Mouse (Mus musculus): Measurements from ENCODE around the gene Helb. TPM values are rescaled to one million over a fixed set of nuclear protein-coding genes. Genes with fewer than 3 reads are reported as not detected.

Helb gene
- polyA plus RNA-seq, 1 experiment from 2014 or later = 7.3 TPM

DNA sequence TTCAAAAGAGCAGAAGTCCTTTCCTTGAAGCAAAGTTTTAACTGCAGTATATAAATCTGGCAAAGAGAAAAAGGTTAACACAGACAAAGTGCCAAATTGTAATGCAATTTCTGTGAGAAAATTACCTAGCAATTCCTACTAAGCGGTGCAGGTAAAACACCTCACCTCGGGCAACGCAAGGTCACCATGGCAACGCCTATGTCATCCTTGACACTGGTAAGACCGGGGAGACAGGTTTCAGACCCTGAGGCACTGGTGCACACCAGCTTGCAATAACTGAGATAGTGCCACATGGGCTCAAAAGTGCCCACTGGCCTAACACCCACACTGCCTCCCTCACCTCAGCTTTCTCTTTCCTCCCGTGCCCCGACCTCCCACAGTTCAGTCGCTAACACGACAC is 17.7 kb downstream of the Helb start:
- H3K4me2 ChIP-seq = no peak overlapping the region
- peaks cover 61% of the 10 kb centered on the region for H3K36me3 ChIP-seq
- no peaks in the 10 kb centered on the region for H3K4me1 ChIP-seq (replicated peaks)
- ATAC-seq (ENCODE audit: insufficient number of reproducible peaks, insufficient read depth, low FRiP score, low TSS enrichment, low read depth) = no peak
- 88% methylated on average over 9 of the region's 9 CpGs for WGBS
- no peak overlapping the region for H3K4me3 ChIP-seq (replicated peaks)
- no peaks in the 10 kb centered on the region for H3K27me3 ChIP-seq
- H3K9me3 ChIP-seq = no peaks in the 10 kb centered on the region
- no peak overlapping the region for H3K9ac ChIP-seq (replicated peaks)
- H3K27ac ChIP-seq = no peak overlapping the region

- no peaks in the 10 kb centered on the region for H3K9me3 ChIP-seq
- no peak overlapping the region for H3K4me3 ChIP-seq (replicated peaks)
- WGBS = 91% methylated on average over 12 of the region's 12 CpGs
- no peaks in the 10 kb centered on the region for H3K4me1 ChIP-seq (replicated peaks)
- no peak overlapping the region for H3K9ac ChIP-seq (replicated peaks)
- ATAC-seq (ENCODE audit: insufficient number of reproducible peaks, insufficient read depth, low FRiP score, low TSS enrichment, low read depth) = no peak
- peaks cover 72% of the 10 kb centered on the region for H3K36me3 ChIP-seq
- no peaks in the 10 kb centered on the region for H3K27me3 ChIP-seq
- no peak overlapping the region for H3K4me2 ChIP-seq
- no peak overlapping the region for H3K27ac ChIP-seq
These were observed 20.2 kb downstream of the Helb start for GRCm38 (mm10) chr10:120092548-120092947.

- no peak overlapping the region for H3K27ac ChIP-seq
- H3K4me3 ChIP-seq (replicated peaks) = no peak overlapping the region
- H3K4me1 ChIP-seq (replicated peaks) = peaks cover 9% of the 10 kb centered on the region; the same call in 1 of the 2 replicates
- H3K9me3 ChIP-seq = no peaks in the 10 kb centered on the region
- peaks cover 10% of the 10 kb centered on the region; the same call in 1 of the 2 replicates for H3K36me3 ChIP-seq
- H3K4me2 ChIP-seq = no peak overlapping the region
- H3K27me3 ChIP-seq = no peaks in the 10 kb centered on the region
- H3K9ac ChIP-seq (replicated peaks) = no peak overlapping the region
- WGBS = 82% methylated on average over 3 of the region's 3 CpGs
- ATAC-seq (ENCODE audit: insufficient number of reproducible peaks, insufficient read depth, low FRiP score, low TSS enrichment, low read depth) = no peak
These were observed 34.9 kb downstream of the Helb start for GRCm38 (mm10) chr10:120077850-120078249.

DNA sequence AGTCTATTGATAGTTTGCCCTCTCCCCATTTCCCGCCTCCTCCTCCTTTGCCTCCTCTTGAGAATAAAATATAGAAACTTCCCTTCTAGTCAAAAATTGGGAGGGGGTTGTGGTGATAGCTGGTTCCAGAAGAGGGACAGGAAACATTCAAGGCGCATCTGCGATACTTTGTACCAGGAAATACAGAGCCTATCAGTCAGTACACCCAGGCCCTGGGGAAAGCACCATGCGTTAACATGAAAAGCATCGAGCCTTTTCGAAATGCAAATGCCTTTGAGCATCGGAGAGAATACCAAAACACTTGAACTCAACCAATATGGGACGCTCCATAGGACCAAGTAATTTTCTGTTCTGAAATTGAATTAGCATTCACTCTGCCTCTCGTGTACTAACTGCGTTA is 46.5 kb downstream of the Helb start:
- Histone ChIP-seq H3K4me3 (replicated peaks) (no peak overlapping the region), H3K4me1 (replicated peaks) (no peaks in the 10 kb centered on the region), H3K36me3 (no peaks in the 10 kb centered on the region), H3K4me2 (no peak overlapping the region), H3K9ac (replicated peaks) (no peak overlapping the region), H3K27ac (no peak overlapping the region), H3K9me3 (no peaks in the 10 kb centered on the region), H3K27me3 (no peaks in the 10 kb centered on the region)
- ATAC-seq (ENCODE audit: insufficient number of reproducible peaks, insufficient read depth, low FRiP score, low TSS enrichment, low read depth) = no peak
- 95% methylated on average over 10 of the region's 10 CpGs for WGBS

- H3K4me3 ChIP-seq (replicated peaks) = no peak overlapping the region
- no peak for ATAC-seq (ENCODE audit: insufficient number of reproducible peaks, insufficient read depth, low FRiP score, low TSS enrichment, low read depth)
These were observed 48.4 kb downstream of the Helb start for GRCm38 (mm10) chr10:120064424-120064823.

GRCm38 (mm10) chr10:120061238-120062130 is 51.3 kb downstream of the Helb start:
- H3K4me2 ChIP-seq = no peak overlapping the region
- H3K27me3 ChIP-seq = no peaks in the 10 kb centered on the region
- H3K9ac ChIP-seq (replicated peaks) = no peak overlapping the region
- H3K27ac ChIP-seq = no peak overlapping the region
- H3K36me3 ChIP-seq = peaks cover 3% of the 10 kb centered on the region; the same call in 1 of the 2 replicates
- 84% methylated on average over 24 of the region's 24 CpGs for WGBS
- no peak for ATAC-seq (ENCODE audit: insufficient number of reproducible peaks, insufficient read depth, low FRiP score, low TSS enrichment, low read depth)
- no peaks in the 10 kb centered on the region for H3K9me3 ChIP-seq
- H3K4me1 ChIP-seq (replicated peaks) = no peaks in the 10 kb centered on the region
- no peak overlapping the region for H3K4me3 ChIP-seq (replicated peaks)

More at GRCm38 (mm10) chr10:120064424-120064823, 48.4 kb downstream of the Helb start:
- Histone ChIP-seq H3K9ac (replicated peaks) (no peak overlapping the region), H3K27me3 (no peaks in the 10 kb centered on the region), H3K4me2 (no peak overlapping the region), H3K4me1 (replicated peaks) (no peaks in the 10 kb centered on the region), H3K27ac (no peak overlapping the region), H3K36me3 (no peaks in the 10 kb centered on the region), H3K9me3 (no peaks in the 10 kb centered on the region)
- 27% methylated on average over 5 of the region's 5 CpGs for WGBS

GRCm38 (mm10) chr10:120060579-120061237 is 52.1 kb downstream of the Helb start:
- WGBS = 87% methylated on average over 10 of the region's 10 CpGs
- no peaks in the 10 kb centered on the region for H3K9me3 ChIP-seq
- no peaks in the 10 kb centered on the region for H3K4me1 ChIP-seq (replicated peaks)
- ATAC-seq (ENCODE audit: insufficient number of reproducible peaks, insufficient read depth, low FRiP score, low TSS enrichment, low read depth) = no peak
- no peak overlapping the region for H3K4me2 ChIP-seq
- H3K4me3 ChIP-seq (replicated peaks) = no peak overlapping the region
- no peak overlapping the region for H3K27ac ChIP-seq
- H3K36me3 ChIP-seq = peaks cover 6% of the 10 kb centered on the region; the same call in 1 of the 2 replicates
- no peak overlapping the region for H3K9ac ChIP-seq (replicated peaks)
- H3K27me3 ChIP-seq = no peaks in the 10 kb centered on the region

- 88% methylated on average over 2 of the region's 2 CpGs for WGBS
- no peak overlapping the region for H3K27ac ChIP-seq
- H3K27me3 ChIP-seq = no peaks in the 10 kb centered on the region
- no peak overlapping the region for H3K4me3 ChIP-seq (replicated peaks)
- peaks cover 6% of the 10 kb centered on the region; the same call in 1 of the 2 replicates for H3K36me3 ChIP-seq
- H3K9ac ChIP-seq (replicated peaks) = no peak overlapping the region
- ATAC-seq (ENCODE audit: insufficient number of reproducible peaks, insufficient read depth, low FRiP score, low TSS enrichment, low read depth) = no peak
- no peaks in the 10 kb centered on the region for H3K9me3 ChIP-seq
- H3K4me1 ChIP-seq (replicated peaks) = no peaks in the 10 kb centered on the region; the same call in 1 of the 2 replicates
- no peak overlapping the region for H3K4me2 ChIP-seq
These were observed 68.0 kb downstream of the Helb start for GRCm38 (mm10) chr10:120044714-120045234.

GRCm38 (mm10) chr10:120044237-120044636 is 68.5 kb downstream of the Helb start:
- Histone ChIP-seq H3K36me3 (0 out of 2 replicates have a peak, but pooled peaks cover under 1% of the 10 kb centered on the region), H3K9me3 (no peaks in the 10 kb centered on the region), H3K27ac (no peak overlapping the region), H3K4me3 (replicated peaks) (no peak overlapping the region), H3K27me3 (no peaks in the 10 kb centered on the region), H3K4me2 (no peak overlapping the region), H3K4me1 (replicated peaks) (no peaks in the 10 kb centered on the region; the same call in 1 of the 2 replicates), H3K9ac (replicated peaks) (no peak overlapping the region)
- ATAC-seq (ENCODE audit: insufficient number of reproducible peaks, insufficient read depth, low FRiP score, low TSS enrichment, low read depth) = no peak
- 90% methylated on average over 6 of the region's 6 CpGs for WGBS

- no peaks in the 10 kb centered on the region for H3K9me3 ChIP-seq
- no peak overlapping the region for H3K9ac ChIP-seq (replicated peaks)
- H3K36me3 ChIP-seq = no peaks in the 10 kb centered on the region
- WGBS = 93% methylated on average over 5 of the region's 5 CpGs
- no peak for ATAC-seq (ENCODE audit: insufficient number of reproducible peaks, insufficient read depth, low FRiP score, low TSS enrichment, low read depth)
- H3K27ac ChIP-seq = no peak overlapping the region
- H3K4me1 ChIP-seq (replicated peaks) = no peaks in the 10 kb centered on the region; the same call in 1 of the 2 replicates
- no peaks in the 10 kb centered on the region for H3K27me3 ChIP-seq
- H3K4me2 ChIP-seq = no peak overlapping the region
- no peak overlapping the region for H3K4me3 ChIP-seq (replicated peaks)
These were observed 74.6 kb downstream of the Helb start for GRCm38 (mm10) chr10:120038194-120038593.

- no peaks in the 10 kb centered on the region for H3K4me1 ChIP-seq (replicated peaks)
- ATAC-seq (ENCODE audit: insufficient number of reproducible peaks, insufficient read depth, low FRiP score, low TSS enrichment, low read depth) = no peak
- no peak overlapping the region for H3K4me2 ChIP-seq
- H3K36me3 ChIP-seq = no peaks in the 10 kb centered on the region
- no peak overlapping the region for H3K27ac ChIP-seq
- H3K4me3 ChIP-seq (replicated peaks) = no peak overlapping the region
- H3K9me3 ChIP-seq = no peaks in the 10 kb centered on the region
- WGBS = 82% methylated on average over 6 of the region's 6 CpGs
- H3K27me3 ChIP-seq = no peaks in the 10 kb centered on the region
- no peak overlapping the region for H3K9ac ChIP-seq (replicated peaks)
These were observed 77.0 kb downstream of the Helb start for GRCm38 (mm10) chr10:120035824-120036223.

Measured in limb, embryonic 12.5 days (tissue).